ENCODE assay signal across 8 mouse cellular contexts in genomic region chr3:130060396-130061029, GRCm38 (mm10). TPM values are rescaled to one million over a fixed set of nuclear protein-coding genes. Genes with fewer than 3 reads are reported as not detected.
A peak's percentile ranks its signal among the peaks of the same experiment; 100 is the strongest.
DNase-seq lines count a peak whose midpoint lies in the region; ATAC-seq lines count a peak whose summit lies in the region.

No protein-coding gene starts in this region.

- H3K9me3 ChIP-seq in hindbrain, embryonic 16.5 days (ENCODE audit: control insufficient read depth, low read length): no peaks in the 10 kb centered on the region

- ATAC-seq in hindbrain, embryonic 16.5 days: peak; percentile 98
- ATAC-seq in megakaryocyte progenitor cell, adult 5-6 weeks (replicated peaks; ENCODE audit: poor library complexity): peak; percentile 83

- H3K27me3 ChIP-seq in hindbrain, embryonic 16.5 days (replicated peaks; ENCODE audit: control insufficient read depth, insufficient read depth, low read length): no peaks in the 10 kb centered on the region

- intact Hi-C loops in left cerebral cortex, postnatal 10 days (cut with DNase I): loop anchor here (5.0 kb wide), 1 partner anchor 143 kb away; no protein-coding TSS in a partner anchor

- peak overlapping the region; percentile 91 for H3K27ac ChIP-seq in hindbrain, embryonic 16.5 days (ENCODE audit: low read depth, low read length)

- H3K36me3 ChIP-seq in hindbrain, embryonic 16.5 days (ENCODE audit: control insufficient read depth, insufficient read depth, low read length): no peaks in the 10 kb centered on the region

- peak overlapping the region; percentile 94 for H3K4me3 ChIP-seq in hindbrain, embryonic 16.5 days (ENCODE audit: low read length)

- DNase-seq in WW6 (ENCODE audit: low read depth, low spot score): peak; percentile 57
- peak; percentile 90 to 93 for DNase-seq in cerebellum, postnatal 25 days
- DNase-seq in gastrocnemius, adult 18-20 months (ENCODE audit: low spot score): peak; percentile 73
- peak; percentile 76 to 91 for DNase-seq in left cerebral cortex, postnatal 10 days (ENCODE audit: extremely low spot score in 1 of 2, low spot score in 2 of 2)
- peak; percentile 84 for DNase-seq in right cerebral cortex, postnatal 14 days
- DNase-seq in urinary bladder, postnatal 25 days (ENCODE audit: low spot score): peak; percentile 73

- under 1% methylated on average over 66 of the region's 92 CpGs for WGBS in hindbrain, embryonic 16.5 days

- peaks cover 29% of the 10 kb centered on the region for H3K4me1 ChIP-seq in hindbrain, embryonic 16.5 days (ENCODE audit: control insufficient read depth, insufficient read depth, low read depth, low read length)

- H3K9ac ChIP-seq in hindbrain, embryonic 16.5 days (ENCODE audit: low read depth, low read length): peak overlapping the region; percentile 99

- H3K4me2 ChIP-seq in hindbrain, embryonic 16.5 days (ENCODE audit: low read length): peak overlapping the region; percentile 77

RNA-seq across cellular contexts. Expression of gene Sec24b, which starts 0.8 kb away (rescaled TPM):
- 10 to 100 TPM; 26.8 to 30.5 TPM for total RNA-seq in gastrocnemius, adult 18-20 months (2021)
- 29.6 and 38.0 TPM in 2 replicates for polyA plus RNA-seq in hindbrain, embryonic 16.5 days (2015; fragmentation: Nextera tagmentation; extraction: Ambion mirVana)
- 10 to 100 TPM; 54.3 to 60.6 TPM for total RNA-seq in left cerebral cortex, postnatal 10 days (2021)
- total RNA-seq in megakaryocyte progenitor cell, adult 5-6 weeks (2015): 37.6 and 39.7 TPM in 2 replicates
- total RNA-seq in megakaryocyte progenitor cell, adult 5-6 weeks (2017): 24.8 and 29.1 TPM in 2 replicates

Comparison
In these comparisons a context has a peak if more than half of its experiments do, and no peak if none do; other contexts are left out.
1. Peak in every context shown above with its lines: DNase-seq, ATAC-seq, H3K4me3 ChIP-seq and H3K27ac ChIP-seq.